Mouse (Mus musculus) CD4-positive helper T cell, adult 2 months (primary cell): ENCODE results near the gene Ptprm.

Experiments
- DNase-seq: peaks from one replicate; pipeline ENCODE4 v3.0.0-alpha.2; 2012; ENCODE audit warnings: low read depth, missing footprints, low spot score

Ptprm gene

DNA sequence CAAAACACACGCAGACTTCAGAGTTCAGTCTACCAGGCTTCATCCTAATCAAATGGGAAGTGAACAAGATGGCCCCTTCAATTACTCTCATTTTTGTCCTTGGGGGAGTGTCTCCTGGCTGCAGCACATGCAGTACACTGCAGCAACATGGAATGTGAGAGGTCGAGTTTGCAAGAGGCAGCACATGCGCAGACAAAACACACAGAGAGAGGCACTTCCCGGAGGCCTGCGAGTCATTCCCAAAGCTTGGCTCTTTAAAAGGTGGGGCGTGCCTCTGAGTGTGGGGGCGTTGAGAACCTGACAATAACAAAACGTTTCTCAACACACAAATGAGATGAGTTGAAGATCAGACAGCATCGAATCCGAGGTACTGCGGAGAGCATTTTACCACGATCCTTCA lies 215.3 kb downstream of the Ptprm start:
- no peak for DNase-seq

DNA sequence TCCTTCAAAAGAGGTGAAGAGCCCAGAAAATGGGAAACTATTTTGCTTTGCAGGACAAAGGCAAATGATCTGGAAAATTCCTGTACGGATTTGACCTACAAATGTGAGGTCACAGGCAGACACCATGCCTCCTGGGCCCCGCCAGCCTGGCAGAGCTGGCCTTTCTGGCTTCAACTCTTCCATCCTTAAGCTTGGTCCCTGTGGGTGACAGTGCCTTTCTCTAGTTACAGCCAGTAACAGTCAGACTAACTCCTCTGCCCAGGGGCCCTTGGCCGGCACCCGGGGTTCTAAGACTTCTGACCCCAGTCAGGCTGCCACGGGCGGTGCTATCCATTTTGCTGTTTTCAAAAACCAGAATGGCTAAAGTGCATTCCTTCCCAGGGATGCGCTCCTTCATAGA lies 217.4 kb downstream of the Ptprm start:
- no peak for DNase-seq

DNA sequence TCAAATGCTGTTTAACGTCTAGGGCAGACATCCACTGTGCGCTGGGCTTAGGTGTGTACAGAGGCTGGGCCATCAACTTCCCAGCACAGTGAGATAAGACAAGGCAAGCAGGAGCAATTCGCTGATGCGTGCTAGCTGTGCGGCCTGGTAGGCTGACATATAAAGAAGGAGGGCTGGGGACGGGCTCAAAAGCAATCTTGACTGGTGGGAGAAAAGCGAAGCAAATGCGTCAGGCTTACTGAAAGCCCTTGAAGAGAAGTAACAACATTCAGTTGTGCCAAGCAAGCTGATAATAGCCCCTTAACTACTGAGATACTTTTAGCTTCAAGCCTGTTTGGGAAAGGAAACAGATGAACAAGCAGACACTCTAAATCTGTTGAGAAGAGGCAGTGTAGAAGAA lies 217.8 kb downstream of the Ptprm start:
- no peak for DNase-seq

DNA sequence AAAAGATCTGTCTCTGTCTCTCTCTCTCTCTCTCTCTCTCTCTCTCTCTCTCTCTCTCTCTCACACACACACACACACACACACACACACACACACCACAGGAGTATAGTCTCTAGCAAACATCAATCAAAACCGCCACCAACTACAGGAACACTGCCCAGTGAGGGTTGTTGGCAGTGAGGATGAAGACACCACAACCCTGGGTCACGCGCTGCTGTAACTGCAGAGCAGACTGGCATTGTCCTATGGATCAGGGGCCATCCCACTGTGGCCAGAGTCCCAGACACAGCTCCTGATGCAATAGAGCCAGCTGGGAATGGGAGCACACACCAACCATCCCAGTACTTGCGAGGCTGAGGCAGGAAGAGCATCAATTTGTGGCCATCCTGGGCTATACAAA lies 220.0 kb downstream of the Ptprm start:
- DNase-seq: no peak

DNA sequence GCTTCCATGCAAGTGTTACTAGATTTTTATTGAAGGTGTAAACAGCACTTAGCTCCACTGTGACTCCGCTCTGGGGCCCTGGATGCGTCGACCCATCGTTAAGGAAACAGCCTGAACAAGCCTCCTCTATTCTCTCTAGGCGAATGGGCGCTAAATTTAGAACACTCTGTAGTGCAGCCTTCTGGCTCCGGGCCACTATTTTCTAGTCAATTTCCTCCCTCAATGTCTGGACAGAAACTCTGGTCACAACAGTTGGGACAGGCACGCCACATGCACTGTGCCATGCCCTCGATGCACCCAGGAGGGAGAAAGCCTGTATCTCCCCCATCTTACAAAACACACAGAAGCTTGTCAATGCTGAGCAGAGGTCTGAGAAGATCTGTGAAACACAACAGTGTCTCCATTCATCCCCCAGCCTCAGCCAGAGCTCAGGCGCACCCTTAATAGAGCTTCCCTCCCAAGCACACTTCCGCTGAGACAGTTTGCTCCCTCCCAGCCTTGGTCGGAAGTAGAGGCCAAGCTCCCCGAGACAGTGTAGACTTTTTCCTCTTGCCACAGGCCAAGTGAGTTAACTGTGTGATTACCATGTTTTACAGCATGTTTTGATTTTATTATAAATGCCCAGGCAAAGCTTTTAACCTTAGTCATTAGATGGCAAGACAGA lies 220.7 kb downstream of the Ptprm start:
- DNase-seq: no peak

DNA sequence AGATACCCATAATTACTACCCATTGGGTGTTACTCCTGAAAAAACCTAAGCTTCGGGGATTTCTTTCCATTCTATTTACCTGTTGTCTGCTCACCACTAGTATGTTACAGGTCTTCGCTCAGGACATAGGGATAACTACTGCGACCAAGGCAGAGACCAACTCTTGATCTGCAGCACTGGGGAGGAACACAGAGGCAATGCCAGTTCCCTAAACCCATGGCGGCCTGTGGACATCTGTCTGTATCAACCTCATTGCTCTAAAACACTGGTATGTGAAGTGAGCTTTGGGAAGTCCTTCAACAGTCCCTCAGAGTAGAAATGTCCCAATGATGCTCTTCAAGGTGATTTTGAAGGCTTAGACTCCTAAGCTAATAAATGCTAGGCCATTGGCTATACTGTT lies 221.2 kb downstream of the Ptprm start:
- DNase-seq: no peak

DNA sequence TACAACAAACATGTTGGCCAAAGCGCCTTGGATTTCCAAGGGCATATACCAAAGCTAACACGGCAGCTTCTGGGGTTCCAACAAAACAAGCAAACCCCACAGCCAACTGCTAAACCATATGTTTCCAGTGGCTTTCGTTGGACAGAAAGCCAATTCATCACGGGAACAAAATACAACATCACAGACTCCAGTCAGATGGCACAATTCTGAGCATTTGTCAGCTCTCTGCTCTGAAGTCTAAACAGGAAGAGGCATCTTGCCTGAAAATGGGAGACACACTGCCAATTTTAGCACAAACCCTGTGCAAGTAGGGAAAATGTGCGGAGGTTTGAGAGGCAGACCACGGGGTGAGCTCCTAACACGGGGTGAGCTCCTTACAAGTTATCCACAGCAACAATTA lies 226.7 kb downstream of the Ptprm start:
- DNase-seq: no peak

- DNase-seq: no peak
Measured at GRCm38 (mm10) chr17:67125596-67125995, 228.7 kb downstream of the Ptprm start.

DNA sequence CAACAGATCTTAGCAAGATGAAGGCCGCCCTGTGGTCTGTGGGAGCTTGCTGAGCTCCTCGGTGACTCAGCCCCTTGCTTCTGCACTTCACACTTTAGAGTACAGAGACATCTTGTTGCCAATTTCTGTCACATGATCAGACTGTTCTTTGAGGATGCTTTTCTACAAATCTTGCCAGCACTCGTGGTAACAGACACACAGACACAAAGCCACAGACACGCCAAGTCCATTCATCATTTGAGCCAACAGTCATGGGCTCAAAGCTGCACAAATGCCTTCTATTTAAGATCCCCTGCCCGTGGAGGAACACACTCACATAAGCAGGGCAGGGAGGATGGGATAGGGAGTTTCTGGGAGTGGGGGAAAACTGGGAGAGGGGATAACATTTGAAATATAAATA lies 230.0 kb downstream of the Ptprm start:
- no peak for DNase-seq

DNA sequence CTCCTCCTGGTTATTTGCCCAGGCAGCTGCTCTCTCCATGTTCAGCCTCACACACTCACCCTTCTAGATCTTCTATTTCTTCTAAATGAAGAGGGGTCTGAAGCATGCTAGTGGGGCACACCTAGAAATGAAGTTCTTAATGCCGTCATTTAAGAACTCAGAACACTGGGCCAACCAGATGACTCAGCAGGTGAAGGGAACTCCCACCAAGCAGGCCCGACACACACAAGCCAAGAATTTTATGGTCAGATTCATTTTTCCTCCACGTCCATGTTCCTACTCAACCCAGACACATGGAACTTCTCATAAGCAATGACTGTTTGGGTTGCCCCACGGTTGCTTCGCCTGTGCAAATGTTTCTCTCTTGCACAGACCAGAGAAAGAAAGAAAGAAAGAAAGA lies 230.5 kb downstream of the Ptprm start:
- no peak for DNase-seq

- DNase-seq: no peak
Measured at GRCm38 (mm10) chr17:67120863-67121262, 233.4 kb downstream of the Ptprm start.

DNA sequence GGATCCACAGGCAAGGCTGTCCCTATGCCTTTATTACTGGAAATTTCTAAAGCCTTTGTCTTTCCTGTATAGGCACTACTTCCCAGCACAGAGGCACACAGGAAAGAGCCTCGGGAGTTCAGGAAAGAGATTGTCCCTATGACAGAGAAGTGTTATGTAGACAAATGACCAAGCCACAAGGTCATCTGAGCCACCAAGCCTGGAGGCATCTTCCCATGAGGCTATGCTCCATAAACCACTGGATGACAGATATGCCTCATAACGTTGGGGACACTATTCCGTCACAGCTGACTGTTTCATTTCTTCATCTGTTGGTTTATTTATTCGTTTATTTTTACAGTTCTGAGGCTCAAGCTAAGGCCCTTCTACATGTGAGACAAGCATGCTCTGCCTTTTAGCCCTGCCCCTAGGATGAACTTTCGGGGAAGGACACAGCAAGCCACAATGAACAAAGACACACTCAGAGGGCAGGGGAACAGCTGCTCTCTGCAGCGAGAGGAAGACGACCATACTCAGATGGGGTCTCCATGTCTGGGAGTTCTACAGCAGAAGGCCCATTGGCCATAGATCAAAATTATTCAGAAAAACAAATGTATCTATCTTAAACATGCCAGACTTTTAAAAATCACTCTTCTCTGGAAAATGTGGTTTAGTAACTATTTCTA lies 235.4 kb downstream of the Ptprm start:
- DNase-seq: no peak

- DNase-seq: no peak
Measured at GRCm38 (mm10) chr17:67114842-67115241, 239.4 kb downstream of the Ptprm start.

DNA sequence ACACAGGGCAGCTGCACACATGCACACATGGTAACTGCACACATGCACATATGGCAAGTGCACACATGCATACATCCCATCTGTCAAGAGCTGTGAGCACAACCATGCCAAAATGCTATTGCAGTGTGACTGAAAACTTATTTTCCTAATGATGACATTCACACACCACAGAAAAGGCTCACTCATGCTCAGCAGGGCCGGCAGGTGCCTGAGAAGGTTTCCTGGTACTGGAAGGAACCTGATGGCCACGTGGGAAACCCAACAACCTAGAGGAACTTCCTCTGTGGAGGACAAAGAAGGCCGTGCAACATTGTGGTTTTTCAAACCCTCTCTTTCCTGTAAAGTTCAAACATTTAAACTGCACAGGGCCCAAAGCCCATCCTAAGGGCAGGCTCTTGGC lies 241.6 kb downstream of the Ptprm start:
- DNase-seq: no peak

DNA sequence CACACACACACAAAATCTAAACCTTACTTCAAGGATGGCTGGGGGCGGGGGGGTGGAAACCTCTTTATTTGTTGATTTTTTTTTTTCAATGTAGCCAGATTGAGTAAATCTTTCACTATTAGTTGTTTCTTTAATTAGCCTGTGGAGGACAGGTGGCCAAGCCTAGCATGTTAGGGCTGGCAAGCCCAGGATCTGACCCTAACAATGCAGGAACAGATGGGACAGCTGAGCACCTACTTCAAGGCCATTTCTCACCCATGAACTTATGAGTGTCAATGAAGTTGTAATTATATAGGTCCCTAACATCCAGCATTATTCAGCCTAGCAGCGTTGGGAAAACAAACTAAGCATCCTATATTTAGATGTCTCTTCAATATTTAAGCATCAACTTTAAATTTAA lies 248.1 kb downstream of the Ptprm start:
- DNase-seq: no peak

GRCm38 (mm10) chr17:67102051-67102450 lies 252.2 kb downstream of the Ptprm start:
- DNase-seq: no peak

- DNase-seq: no peak
Measured at GRCm38 (mm10) chr17:67090997-67091396, 263.3 kb downstream of the Ptprm start.

- no peak for DNase-seq
Measured at GRCm38 (mm10) chr17:67090153-67090552, 264.1 kb downstream of the Ptprm start.

- DNase-seq: no peak
Measured at GRCm38 (mm10) chr17:67089611-67090010, 264.6 kb downstream of the Ptprm start.

- no peak for DNase-seq
Measured at GRCm38 (mm10) chr17:67087585-67087984, 266.7 kb downstream of the Ptprm start.

DNA sequence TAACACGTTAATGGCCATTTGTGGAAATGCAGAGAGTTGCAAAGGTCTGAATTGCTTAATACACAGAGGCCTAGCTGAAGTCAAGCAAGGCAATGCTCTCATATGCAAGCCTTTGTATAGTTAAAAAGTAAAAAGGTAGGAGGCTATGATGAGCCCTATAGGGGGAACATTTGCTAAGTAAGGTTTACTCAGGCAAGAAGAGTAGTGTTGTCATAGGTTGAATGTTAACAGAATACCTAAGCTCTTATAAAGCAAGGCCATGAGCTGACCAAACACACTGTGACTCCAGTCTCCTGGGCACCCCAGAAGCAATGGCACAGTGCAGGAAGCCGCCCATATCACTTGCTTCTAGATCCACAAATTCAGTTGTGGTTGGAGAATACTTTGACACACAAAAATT lies 267.4 kb downstream of the Ptprm start:
- DNase-seq: no peak

GRCm38 (mm10) chr17:67084501-67084900 lies 269.8 kb downstream of the Ptprm start:
- no peak for DNase-seq

- no peak for DNase-seq
Measured at GRCm38 (mm10) chr17:67084093-67084492, 270.2 kb downstream of the Ptprm start.

GRCm38 (mm10) chr17:67079570-67079969 lies 274.7 kb downstream of the Ptprm start:
- DNase-seq: no peak
